Mouse (Mus musculus) frontal cortex, postnatal 14 days (tissue): Measurements from ENCODE around the gene B4galt7.
A peak's percentile ranks its signal among the peaks of the same experiment; 100 is the strongest.
"Not testable (repeated sequence)": the region's sequence is repeated elsewhere in the genome, so short reads cannot be mapped to it uniquely, and the experiment has no call there.

Source experiments
- DNase-seq, 2 experiments: peaks; one replicate each; pipeline ENCODE4 v3.0.0; 2022; ENCODE audit warnings: low spot score in 2 of 2

B4galt7 gene

GRCm38 (mm10) chr13:55596802-55597201 lies 2.9 kb upstream of the B4galt7 start:
- DNase-seq = no peak

- no peak for DNase-seq
Observed at GRCm38 (mm10) chr13:55600657-55601056, 961 bp downstream of the B4galt7 start.

GRCm38 (mm10) chr13:55601611-55602010 lies 1.9 kb downstream of the B4galt7 start:
- DNase-seq = peak; percentile 66 to 86

GRCm38 (mm10) chr13:55604606-55605005 lies 4.9 kb downstream of the B4galt7 start:
- no peak for DNase-seq

- DNase-seq = no peak
Observed at GRCm38 (mm10) chr13:55606899-55607623, 7.4 kb downstream of the B4galt7 start.

- DNase-seq = no peak
Observed at GRCm38 (mm10) chr13:55607624-55608006, 7.9 kb downstream of the B4galt7 start.

- no peak for DNase-seq
Observed at GRCm38 (mm10) chr13:55611996-55612395, 12.3 kb downstream of the B4galt7 start.

GRCm38 (mm10) chr13:55613471-55613870 lies 13.8 kb downstream of the B4galt7 start:
- DNase-seq = no peak

GRCm38 (mm10) chr13:55619328-55619727 lies 19.6 kb downstream of the B4galt7 start:
- DNase-seq = no peak

GRCm38 (mm10) chr13:55620275-55620674 lies 20.6 kb downstream of the B4galt7 start:
- DNase-seq = no peak

GRCm38 (mm10) chr13:55622156-55622648 lies 22.5 kb downstream of the B4galt7 start:
- not testable (repeated sequence) for DNase-seq

- DNase-seq = peak; percentile 80 to 82
Observed at GRCm38 (mm10) chr13:55622649-55623541, 23.2 kb downstream of the B4galt7 start, which contains the start of gene Caml. Gene Caml, plus strand, starts transcription at chr13:55623005.

- peak; percentile 70 to 80 for DNase-seq
Observed at GRCm38 (mm10) chr13:55634639-55635127, 35.0 kb downstream of the B4galt7 start, which contains the start of gene Ddx46. Gene Ddx46, plus strand, starts transcription at chr13:55635027.

- DNase-seq = no peak
Observed at GRCm38 (mm10) chr13:55635146-55635571, 35.5 kb downstream of the B4galt7 start.

GRCm38 (mm10) chr13:55636185-55636983 lies 36.7 kb downstream of the B4galt7 start:
- DNase-seq = no peak

- peak; percentile 37 to 73 for DNase-seq
Observed at GRCm38 (mm10) chr13:55640480-55640879, 40.8 kb downstream of the B4galt7 start.

GRCm38 (mm10) chr13:55644525-55644924 lies 44.8 kb downstream of the B4galt7 start:
- no peak for DNase-seq

GRCm38 (mm10) chr13:55650098-55650497 lies 50.4 kb downstream of the B4galt7 start:
- DNase-seq = no peak

- DNase-seq = no peak
Observed at GRCm38 (mm10) chr13:55650980-55651379, 51.3 kb downstream of the B4galt7 start.
